Mouse (Mus musculus) heart, postnatal 0 days (tissue): ENCODE data around the gene Mr1.

ENCODE experiments used
- CTCF ChIP-seq: IDR thresholded peaks from 2 replicates; pipeline ENCODE4 v1.5.1; 2016; ENCODE audit warnings: antibody characterized with exemption, control low read depth, low read depth
- EP300 ChIP-seq: IDR thresholded peaks from 2 replicates; pipeline ENCODE4 v1.6.1; 2016; ENCODE audit warnings: antibody characterized with exemption, low read depth

DNA sequence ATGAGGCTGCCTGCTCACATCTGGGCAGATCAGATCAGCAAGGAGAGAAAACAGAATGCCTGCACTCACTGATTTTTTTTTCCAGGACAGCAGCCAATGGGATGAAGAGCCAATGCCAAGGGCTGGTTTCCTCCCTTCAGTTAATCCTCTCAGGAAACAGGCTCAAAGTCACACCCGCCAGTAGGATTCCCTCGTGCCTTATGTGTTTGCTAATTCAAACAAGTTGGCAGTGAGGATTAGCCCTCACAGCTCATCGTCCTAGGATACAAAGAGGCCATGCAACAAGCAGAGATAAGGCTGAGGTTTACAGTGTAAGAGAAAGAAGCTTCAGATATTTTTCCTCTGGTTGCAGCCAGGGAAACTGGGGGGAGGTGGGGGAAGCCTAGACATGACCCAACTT is 32.7 kb downstream of the Mr1 start:
- TF ChIP-seq CTCF (no peak), EP300 (no peak)
